Mouse (Mus musculus) neutrophil, adult 5-6 weeks (primary cell): ENCODE measurements around the gene Zfp970. TPM values are rescaled to one million over a fixed set of nuclear protein-coding genes. Genes with fewer than 3 reads are reported as not detected.

Experiments
- total RNA-seq: library from RNA; stranded (forward); fragments of 200-1000 nt; gene quantifications from 2 replicates; pipeline ENCODE4 v1.2.3, GENCODE M21; 2017

Zfp970 gene
- total RNA-seq, 1 experiment from 2014 or later, result 4.8 TPM

Other genes with a start within 250 kb of the Zfp970 start
- not detected in 2 replicates for gene Gm14409, start 197.7 kb upstream of the Zfp970 start, total RNA-seq
- gene Gm14412, start 140.4 kb upstream of the Zfp970 start, total RNA-seq, result not detected in 2 replicates
- not detected in 2 replicates for gene Gm14418, start 66.4 kb upstream of the Zfp970 start, total RNA-seq
- 0.98 and 2.1 TPM in 2 replicates for gene Gm14403, start 33.5 kb downstream of the Zfp970 start, total RNA-seq
- 1.4 TPM in 1 of 2 replicates, not detected in the other for gene Gm14406, start 113.5 kb downstream of the Zfp970 start, total RNA-seq